Mouse (Mus musculus): ENCODE measurements at regions not wholly inside any gene's neighbourhood (a gene's known extent, or its start where the extent isn't known, plus 50 kb on each side); places are given as distances from the start of the nearest gene placed in this dataset.

DNA sequence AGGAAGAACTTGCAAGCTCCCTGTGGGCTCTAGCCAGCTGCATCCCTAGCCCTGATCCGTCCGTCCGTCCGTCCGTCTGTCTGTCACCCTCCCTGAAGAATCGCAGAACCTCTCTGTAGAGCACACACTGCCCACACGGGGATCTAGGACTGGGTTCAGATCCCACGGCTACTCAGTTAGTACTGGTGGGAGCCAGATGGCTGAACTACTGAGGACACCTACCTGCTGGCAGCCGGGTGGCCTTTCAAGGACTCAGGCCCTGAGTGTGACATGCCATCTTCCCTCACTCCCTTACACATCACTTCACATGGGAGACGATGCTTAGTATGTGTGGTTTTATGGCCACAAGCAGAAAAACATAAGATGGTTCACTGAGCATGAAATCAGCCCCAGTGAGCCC is 106.4 kb upstream of the Dyrk2 start:
- ATAC-seq (ENCODE audit: insufficient read depth) (no peak), DNase-seq (ENCODE audit: low read depth in 3 of 3, low spot score in 3 of 3) (no peak)
- Histone ChIP-seq H3K4me2 (ENCODE audit: low read depth) (no peak overlapping the region), H3K4me3 (ENCODE audit: insufficient read depth in 1 of 2, low read depth in 2 of 2, low read length in 2 of 2) (no peak overlapping the region), H3K9ac (replicated peaks) (no peak overlapping the region), H3K27me3 (ENCODE audit: control insufficient read depth, insufficient read depth, low read length) (no peaks in the 10 kb centered on the region), H3K27ac (no peak overlapping the region), H3K36me3 (replicated peaks; ENCODE audit: control insufficient read depth, insufficient read depth, low read depth) (no peaks in the 10 kb centered on the region), H3K4me1 (replicated peaks; ENCODE audit: control insufficient read depth in 2 of 2, insufficient read depth in 2 of 2, low read length in 1 of 2) (no peaks in the 10 kb centered on the region), H3K9me3 (ENCODE audit: control insufficient read depth, low read length) (no peaks in the 10 kb centered on the region)
- 69% methylated on average over 10 of the region's 10 CpGs for WGBS (ENCODE audit: insufficient replicate concordance)
- TF ChIP-seq CTCF (IDR thresholded peaks at IDR 0.05; ENCODE audit: low read depth), result no peak
- TF ChIP-seq EP300 (IDR thresholded peaks at IDR 0.05; ENCODE audit: low read depth), result no peak

DNA sequence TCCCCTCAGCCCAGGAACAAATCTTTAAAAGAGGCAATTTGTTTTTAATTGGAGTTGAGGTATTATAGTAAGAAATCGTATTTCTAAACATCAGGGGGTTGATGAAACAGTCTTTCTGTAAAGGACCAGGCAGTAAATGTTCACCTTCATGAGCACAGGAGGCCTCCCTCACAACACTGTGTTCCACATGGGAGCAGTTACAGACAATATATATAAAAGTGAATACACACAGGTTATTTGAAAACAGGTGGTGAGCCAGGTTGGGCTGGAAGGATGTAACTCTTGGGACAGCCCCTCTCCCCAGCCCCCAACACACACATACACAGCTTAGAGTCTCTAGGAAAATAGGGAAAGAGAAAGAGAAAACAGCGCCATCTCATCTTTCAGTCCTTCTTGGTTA is 105.8 kb upstream of the Dyrk2 start:
- Histone ChIP-seq H3K27ac (no peak overlapping the region), H3K9ac (replicated peaks) (no peak overlapping the region), H3K9me3 (ENCODE audit: control insufficient read depth, low read length) (no peaks in the 10 kb centered on the region), H3K4me1 (replicated peaks; ENCODE audit: control insufficient read depth in 2 of 2, insufficient read depth in 2 of 2, low read length in 1 of 2) (no peaks in the 10 kb centered on the region), H3K27me3 (ENCODE audit: control insufficient read depth, insufficient read depth, low read length) (no peaks in the 10 kb centered on the region), H3K4me2 (ENCODE audit: low read depth) (no peak overlapping the region), H3K4me3 (ENCODE audit: insufficient read depth in 1 of 2, low read depth in 2 of 2, low read length in 2 of 2) (no peak overlapping the region), H3K36me3 (replicated peaks; ENCODE audit: control insufficient read depth, insufficient read depth, low read depth) (no peaks in the 10 kb centered on the region)
- WGBS (ENCODE audit: insufficient replicate concordance), result 61% methylated on average over 2 of the region's 2 CpGs
- no peak for TF ChIP-seq CTCF (IDR thresholded peaks at IDR 0.05; ENCODE audit: low read depth)
- no peak for TF ChIP-seq EP300 (IDR thresholded peaks at IDR 0.05; ENCODE audit: low read depth)
- DNase-seq (ENCODE audit: low read depth in 3 of 3, low spot score in 3 of 3) (no peak), ATAC-seq (ENCODE audit: insufficient read depth) (no peak)

DNA sequence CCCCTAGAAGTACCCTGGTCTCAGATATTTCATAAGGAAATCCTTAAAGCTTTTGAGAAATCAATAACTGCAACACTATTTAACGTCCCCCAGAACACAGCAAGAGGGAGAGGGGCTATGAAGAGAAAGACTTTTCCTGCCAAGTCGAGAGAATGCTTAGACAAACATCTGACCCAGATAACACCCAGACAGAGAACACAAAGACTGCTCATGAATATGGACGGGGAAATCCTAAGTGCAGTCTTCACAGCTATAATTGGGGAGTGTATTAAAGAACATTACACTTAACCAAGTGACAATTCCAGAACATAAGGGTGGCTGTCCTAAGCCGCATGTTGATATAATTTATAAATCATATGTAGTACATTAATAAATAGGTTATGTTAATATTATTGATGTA is 103.3 kb upstream of the Dyrk2 start:
- 43% methylated on average over 4 of the region's 4 CpGs for WGBS (ENCODE audit: insufficient replicate concordance)

DNA sequence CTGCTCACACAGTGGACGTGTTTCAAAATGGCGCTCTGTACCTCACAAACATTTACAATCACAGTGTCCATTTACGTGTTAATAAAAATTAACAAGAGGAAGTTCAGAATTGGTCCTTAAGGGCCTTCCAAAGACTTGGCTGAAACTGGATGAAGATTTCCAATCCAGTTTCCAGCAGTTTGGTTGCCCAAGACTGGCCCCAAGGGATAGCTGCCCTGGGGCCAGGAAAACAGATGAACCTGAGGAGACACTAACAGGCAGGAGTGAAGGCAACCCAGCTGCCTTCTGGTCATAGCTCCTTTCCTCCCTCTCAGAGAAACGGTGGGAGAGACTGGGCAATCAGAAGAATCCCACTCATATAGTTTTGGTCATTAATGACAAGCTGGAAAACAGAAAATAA is 102.6 kb upstream of the Dyrk2 start:
- H3K27me3 ChIP-seq (ENCODE audit: control insufficient read depth, insufficient read depth, low read length), result no peaks in the 10 kb centered on the region
- H3K36me3 ChIP-seq (replicated peaks; ENCODE audit: control insufficient read depth, insufficient read depth, low read depth), result no peaks in the 10 kb centered on the region
- H3K9ac ChIP-seq (replicated peaks), result no peak overlapping the region
- WGBS (ENCODE audit: insufficient replicate concordance), result 70% methylated on average over 4 of the region's 4 CpGs
- no peak overlapping the region for H3K4me3 ChIP-seq (ENCODE audit: insufficient read depth in 1 of 2, low read depth in 2 of 2, low read length in 2 of 2)
- no peak overlapping the region for H3K27ac ChIP-seq
- no peaks in the 10 kb centered on the region for H3K4me1 ChIP-seq (replicated peaks; ENCODE audit: control insufficient read depth in 2 of 2, insufficient read depth in 2 of 2, low read length in 1 of 2)
- no peak for TF ChIP-seq EP300 (IDR thresholded peaks at IDR 0.05; ENCODE audit: low read depth)
- no peak for TF ChIP-seq CTCF (IDR thresholded peaks at IDR 0.05; ENCODE audit: low read depth)
- no peak for DNase-seq (ENCODE audit: low read depth in 3 of 3, low spot score in 3 of 3)
- no peak for ATAC-seq (ENCODE audit: insufficient read depth)
- no peaks in the 10 kb centered on the region for H3K9me3 ChIP-seq (ENCODE audit: control insufficient read depth, low read length)
- no peak overlapping the region for H3K4me2 ChIP-seq (ENCODE audit: low read depth)

More for the DNA sequence above, 103.3 kb upstream of the Dyrk2 start:
- Histone ChIP-seq H3K4me3 (ENCODE audit: insufficient read depth in 1 of 2, low read depth in 2 of 2, low read length in 2 of 2) (no peak overlapping the region), H3K4me2 (ENCODE audit: low read depth) (no peak overlapping the region), H3K27ac (no peak overlapping the region), H3K4me1 (replicated peaks; ENCODE audit: control insufficient read depth in 2 of 2, insufficient read depth in 2 of 2, low read length in 1 of 2) (no peaks in the 10 kb centered on the region), H3K27me3 (ENCODE audit: control insufficient read depth, insufficient read depth, low read length) (no peaks in the 10 kb centered on the region), H3K36me3 (replicated peaks; ENCODE audit: control insufficient read depth, insufficient read depth, low read depth) (no peaks in the 10 kb centered on the region), H3K9ac (replicated peaks) (no peak overlapping the region), H3K9me3 (ENCODE audit: control insufficient read depth, low read length) (no peaks in the 10 kb centered on the region)
- ATAC-seq (ENCODE audit: insufficient read depth) (no peak), DNase-seq (ENCODE audit: low read depth in 3 of 3, low spot score in 3 of 3) (no peak)
- TF ChIP-seq CTCF (IDR thresholded peaks at IDR 0.05; ENCODE audit: low read depth), result no peak
- no peak for TF ChIP-seq EP300 (IDR thresholded peaks at IDR 0.05; ENCODE audit: low read depth)

DNA sequence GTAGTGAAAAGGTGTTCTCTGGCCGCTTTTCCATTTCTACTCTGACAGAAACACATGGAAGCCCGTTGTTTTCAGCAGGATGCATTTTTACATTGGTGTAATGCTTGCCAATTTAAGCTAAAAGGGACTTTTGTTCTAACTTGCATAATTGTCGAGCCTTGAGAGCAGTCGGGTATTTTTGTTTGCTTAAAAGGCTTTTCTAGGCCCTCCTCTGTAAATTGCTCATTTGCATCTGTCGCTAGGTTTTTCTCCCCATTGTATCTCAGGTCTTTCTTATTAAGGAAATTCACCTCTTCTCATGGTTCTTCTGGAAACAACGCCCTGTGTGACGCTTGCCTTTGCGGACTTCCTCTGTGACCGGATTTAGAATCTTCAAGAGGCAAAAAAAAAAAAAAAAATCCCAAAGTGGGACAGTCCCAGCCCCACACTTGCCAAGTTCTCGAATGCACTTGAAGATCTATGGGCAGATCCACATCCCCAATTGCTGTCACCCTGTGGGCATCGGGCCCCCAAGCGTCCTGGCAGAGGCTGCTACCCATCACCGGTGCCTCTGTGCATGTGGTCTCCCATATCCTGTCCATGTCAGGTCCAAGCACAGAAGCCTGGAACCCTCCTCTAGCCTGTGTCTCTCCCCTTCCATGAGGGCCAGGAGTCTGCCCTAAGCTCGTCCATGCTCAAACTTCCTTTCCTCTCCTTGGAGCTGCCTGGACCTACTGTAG is 100.6 kb upstream of the Dyrk2 start:
- no peak for ATAC-seq (ENCODE audit: insufficient read depth)
- H3K27me3 ChIP-seq (ENCODE audit: control insufficient read depth, insufficient read depth, low read length), result no peaks in the 10 kb centered on the region
- H3K27ac ChIP-seq, result no peak overlapping the region
- H3K9ac ChIP-seq (replicated peaks), result no peak overlapping the region
- no peak for DNase-seq (ENCODE audit: low read depth in 3 of 3, low spot score in 3 of 3)
- TF ChIP-seq CTCF (IDR thresholded peaks at IDR 0.05; ENCODE audit: low read depth) (no peak), EP300 (IDR thresholded peaks at IDR 0.05; ENCODE audit: low read depth) (no peak)
- WGBS (ENCODE audit: insufficient replicate concordance), result 55% methylated on average over 14 of the region's 14 CpGs
- no peak overlapping the region for H3K4me3 ChIP-seq (ENCODE audit: insufficient read depth in 1 of 2, low read depth in 2 of 2, low read length in 2 of 2)
- H3K4me1 ChIP-seq (replicated peaks; ENCODE audit: control insufficient read depth in 2 of 2, insufficient read depth in 2 of 2, low read length in 1 of 2), result no peaks in the 10 kb centered on the region
- no peaks in the 10 kb centered on the region for H3K36me3 ChIP-seq (replicated peaks; ENCODE audit: control insufficient read depth, insufficient read depth, low read depth)
- no peaks in the 10 kb centered on the region for H3K9me3 ChIP-seq (ENCODE audit: control insufficient read depth, low read length)
- no peak overlapping the region for H3K4me2 ChIP-seq (ENCODE audit: low read depth)
